In the genomic region with DNA sequence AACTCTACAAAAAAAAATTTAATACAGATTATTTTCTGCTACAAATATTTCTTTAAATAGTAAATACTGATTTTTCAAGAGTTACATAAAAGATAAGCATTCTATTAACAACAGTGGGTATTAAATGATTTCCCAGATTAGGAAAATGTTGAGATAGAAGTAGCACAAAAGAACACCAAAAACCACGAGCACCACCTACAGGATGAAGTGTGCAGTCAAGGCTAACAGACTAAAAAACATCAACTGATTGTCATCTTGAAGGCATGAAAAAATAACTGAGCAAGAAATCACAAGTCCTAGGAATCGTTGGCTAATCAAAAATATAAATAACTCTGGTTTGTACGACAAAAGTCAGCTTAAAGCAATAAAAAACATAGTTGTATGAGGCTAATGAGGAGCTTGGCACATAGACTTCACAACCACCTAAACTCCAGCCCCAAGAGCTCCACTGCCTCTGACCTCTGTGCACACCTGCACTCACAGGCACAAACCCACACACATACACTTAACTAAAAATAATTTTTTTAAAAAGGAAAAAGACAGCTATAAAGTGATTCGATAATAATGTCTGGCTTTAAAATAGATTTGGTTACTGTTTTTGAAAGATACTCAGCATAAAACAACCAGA, we compare ENCODE assay signal across 8 mouse cellular contexts. TPM values are rescaled to one million over a fixed set of nuclear protein-coding genes. Genes with fewer than 3 reads are reported as not detected.
DNase-seq lines count a peak whose midpoint lies in the region; ATAC-seq lines count a peak whose summit lies in the region.

No protein-coding gene starts in this region.

- peak; percentile 13 for DNase-seq in ovary, postnatal 14 days (ENCODE audit: low spot score)
- no peak for DNase-seq in ovary, postnatal 10 days (ENCODE audit: low spot score)
- DNase-seq in ZHBTc4 (ENCODE audit: low read depth, low spot score): peak; percentile 51
- DNase-seq in cerebellum, postnatal 36 days: peak; percentile 57 to 66
- peak; percentile 7 for DNase-seq in gastrocnemius, postnatal 25 days
- peak; percentile 20 to 63 for DNase-seq in left cerebral cortex, adult 18-20 months (ENCODE audit: low spot score in 2 of 2)
- DNase-seq in yolk sac, embryonic 10.5 days (ENCODE audit: low spot score): no peak

- 0 out of 2 replicates have a peak, but pooled peaks have one; percentile 56 for ATAC-seq in monocyte, adult 5-6 weeks (replicated peaks; ENCODE audit: insufficient number of reproducible peaks, low FRiP score, low TSS enrichment, poor library complexity, severe bottlenecking)

RNA-seq across cellular contexts. Expression of a gene that starts 35.3 kb away (rescaled TPM):
- total RNA-seq in gastrocnemius, postnatal 25 days (2021): 1 to 10 TPM; 4.8 to 6.3 TPM
- 10 to 100 TPM; 17.4 to 19.6 TPM for total RNA-seq in left cerebral cortex, adult 18-20 months (2021)
- 11.7 to 22.8 TPM (median 18.7 TPM) in 3 replicates for total RNA-seq in monocyte, adult 5-6 weeks (2017)

Comparison
In these comparisons a context has a peak if more than half of its experiments do, and no peak if none do; other contexts are left out.
1. DNase-seq: peak in ovary, postnatal 14 days (single experiment), ZHBTc4 (single experiment), cerebellum, postnatal 36 days (2 of 2), gastrocnemius, postnatal 25 days (single experiment) and left cerebral cortex, adult 18-20 months (2 of 2); none in ovary, postnatal 10 days (single experiment) and yolk sac, embryonic 10.5 days (single experiment).